Mouse (Mus musculus) midbrain, embryonic 14.5 days (tissue): ENCODE data around the gene Ndufaf2. TPM values are rescaled to one million over a fixed set of nuclear protein-coding genes. Genes with fewer than 3 reads are reported as not detected.

Experiments used
- ATAC-seq: fragments of 200-750 bp; cut with Nextera tagmentation; 2 replicates; pipeline ENCODE4 v1.8.0; 2017; ENCODE audit warnings: moderate number of reproducible peaks, moderate library complexity; ENCODE audit not compliant: low FRiP score, low TSS enrichment
- DNase-seq: peaks from one replicate; pipeline ENCODE4 v3.0.0-alpha.2; 2015
- H3K27ac ChIP-seq: fragments of 300-500 bp; sonication (generic); replicated peaks from 2 replicates; pipeline ENCODE4 v1.5.1; 2014; ENCODE audit warnings: mild to moderate bottlenecking, low read depth, low read length, moderate library complexity
- H3K27me3 ChIP-seq: fragments of 300-500 bp; sonication (generic); 2 replicates; pipeline ENCODE4 v1.6.1; 2014; ENCODE audit warnings: low read length, control low read depth, mixed read lengths; ENCODE audit not compliant: control insufficient read depth, insufficient read depth
- H3K36me3 ChIP-seq: fragments of 300-500 bp; sonication (generic); 2 replicates; pipeline ENCODE4 v1.6.1; 2014; ENCODE audit warnings: low read length, control low read depth; ENCODE audit not compliant: control insufficient read depth, insufficient read depth
- H3K4me1 ChIP-seq: fragments of 300-500 bp; sonication (generic); 2 replicates; pipeline ENCODE4 v1.6.1; 2014; ENCODE audit warnings: mild to moderate bottlenecking, antibody characterized with exemption, low read length, control low read depth; ENCODE audit not compliant: control insufficient read depth, insufficient read depth
- H3K4me2 ChIP-seq: fragments of 300-500 bp; sonication (generic); 2 replicates; pipeline ENCODE4 v1.6.1; 2014; ENCODE audit warnings: mild to moderate bottlenecking, low read length, moderate library complexity
- H3K4me3 ChIP-seq: fragments of 300-500 bp; sonication (generic); replicated peaks from 2 replicates; pipeline ENCODE4 v1.5.1; 2014; ENCODE audit warnings: low read depth, low read length
- H3K9ac ChIP-seq: fragments of 300-500 bp; sonication (generic); replicated peaks from 2 replicates; pipeline ENCODE4 v1.6.1; 2014; ENCODE audit warnings: mild to moderate bottlenecking, low read length, moderate library complexity
- H3K9me3 ChIP-seq: fragments of 300-500 bp; sonication (generic); 2 replicates; pipeline ENCODE4 v1.6.1; 2016; ENCODE audit warnings: low read length, control low read depth, mixed read lengths; ENCODE audit not compliant: control insufficient read depth
- WGBS: fragments of 180-500 bp; shearing (Covaris S2); extraction: QIAGEN DNeasy Blood & Tissue Kit; methylation state at CpG from one replicate; pipeline ENCODE4 v1.1.7; 2014; 5-methylcytosine and 5-hydroxymethylcytosine counted together
- polyA plus RNA-seq: library from polyadenylated mRNA; unstranded; fragments of >200 nt; fragmentation: Nextera tagmentation; extraction: Ambion mirVana; gene quantifications from 2 replicates; pipeline ENCODE4 v1.2.1, GENCODE M21; 2014

The Ndufaf2 gene
- polyA plus RNA-seq, 1 experiment from 2014 or later = 64.3 TPM

DNA sequence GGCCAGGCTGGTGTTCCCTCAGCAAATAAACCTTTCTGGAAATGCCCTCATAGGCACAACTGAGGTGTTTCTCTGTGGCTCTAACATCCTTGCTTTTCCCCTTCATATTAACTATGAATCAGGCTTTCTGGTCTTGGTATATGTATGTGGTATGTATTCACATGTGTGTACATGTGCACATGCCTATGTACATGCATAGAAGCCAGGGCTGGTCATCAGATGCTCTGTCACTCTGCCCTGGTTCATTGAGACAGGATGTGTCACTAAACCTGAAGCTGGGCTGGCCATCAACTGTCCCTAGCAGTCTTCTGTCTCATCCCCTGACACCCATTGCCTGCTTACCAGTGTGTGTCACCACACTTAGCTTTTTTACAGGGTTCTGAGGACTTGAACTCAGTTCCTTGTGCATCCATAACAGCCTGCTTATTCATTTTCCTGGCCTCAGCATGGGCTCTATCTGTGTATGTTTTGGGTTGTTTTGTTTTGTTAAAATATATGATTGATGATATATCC, 26.4 kb upstream of the Ndufaf2 start:
- Histone ChIP-seq H3K27me3 (no peaks in the 10 kb centered on the region), H3K9me3 (no peaks in the 10 kb centered on the region), H3K4me2 (no peak overlapping the region), H3K36me3 (peaks cover 52% of the 10 kb centered on the region), H3K4me1 (no peaks in the 10 kb centered on the region), H3K9ac (no peak overlapping the region), H3K4me3 (no peak overlapping the region), H3K27ac (no peak overlapping the region)
- DNase-seq (no peak), ATAC-seq (no peak)

DNA sequence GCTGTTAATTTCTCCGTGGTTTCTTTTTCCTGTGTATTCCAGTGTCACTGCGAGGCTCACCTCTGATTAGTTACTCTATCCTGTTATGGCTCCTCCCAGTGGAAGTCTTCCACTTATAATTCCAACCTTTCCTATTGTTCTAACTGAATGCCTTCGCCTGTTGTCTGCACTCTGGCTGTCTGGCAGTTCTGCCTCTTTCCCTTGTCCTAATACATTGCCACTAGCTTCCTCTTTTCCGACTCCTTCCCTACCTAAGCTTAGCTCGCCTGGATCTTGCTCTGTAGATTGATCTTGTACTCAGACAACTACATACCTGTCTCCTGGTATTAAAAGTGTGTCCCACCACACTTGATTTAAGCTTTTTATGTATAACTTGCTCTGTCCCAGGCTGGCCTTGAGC, 22.4 kb upstream of the Ndufaf2 start:
- Histone ChIP-seq H3K27ac (no peak overlapping the region), H3K4me3 (no peak overlapping the region), H3K36me3 (peaks cover 70% of the 10 kb centered on the region), H3K9ac (no peak overlapping the region), H3K27me3 (no peaks in the 10 kb centered on the region), H3K4me2 (no peak overlapping the region), H3K4me1 (no peaks in the 10 kb centered on the region), H3K9me3 (no peaks in the 10 kb centered on the region)
- DNase-seq (no peak), ATAC-seq (no peak)
- 90% methylated on average over 5 of the region's 5 CpGs for WGBS

DNA sequence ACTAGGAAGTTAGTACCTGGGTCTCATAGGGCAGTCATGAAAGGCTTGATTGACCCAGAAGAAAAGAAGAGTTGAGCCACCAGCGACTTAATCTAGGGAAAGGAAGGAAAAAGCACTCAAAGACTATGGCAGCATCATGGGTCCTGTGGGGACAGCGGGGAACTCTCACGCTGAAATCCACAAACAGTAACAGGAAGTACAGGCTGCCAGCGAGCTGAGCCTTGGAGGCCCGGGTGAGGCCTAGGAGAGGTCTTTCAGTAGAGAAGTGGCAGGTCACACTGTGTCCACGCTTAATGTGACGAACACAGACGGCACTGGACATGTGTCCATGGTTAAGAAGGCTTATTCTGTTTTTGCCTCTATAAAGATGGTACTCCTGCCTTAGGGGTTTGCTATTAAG, 21.2 kb upstream of the Ndufaf2 start:
- H3K27ac ChIP-seq = no peak overlapping the region
- no peak overlapping the region for H3K4me2 ChIP-seq
- H3K9ac ChIP-seq = no peak overlapping the region
- DNase-seq (no peak), ATAC-seq (no peak)
- H3K36me3 ChIP-seq = peaks cover 68% of the 10 kb centered on the region
- no peaks in the 10 kb centered on the region for H3K9me3 ChIP-seq
- no peaks in the 10 kb centered on the region for H3K27me3 ChIP-seq
- WGBS = 84% methylated on average over 8 of the region's 8 CpGs
- no peak overlapping the region for H3K4me3 ChIP-seq
- no peaks in the 10 kb centered on the region for H3K4me1 ChIP-seq

DNA sequence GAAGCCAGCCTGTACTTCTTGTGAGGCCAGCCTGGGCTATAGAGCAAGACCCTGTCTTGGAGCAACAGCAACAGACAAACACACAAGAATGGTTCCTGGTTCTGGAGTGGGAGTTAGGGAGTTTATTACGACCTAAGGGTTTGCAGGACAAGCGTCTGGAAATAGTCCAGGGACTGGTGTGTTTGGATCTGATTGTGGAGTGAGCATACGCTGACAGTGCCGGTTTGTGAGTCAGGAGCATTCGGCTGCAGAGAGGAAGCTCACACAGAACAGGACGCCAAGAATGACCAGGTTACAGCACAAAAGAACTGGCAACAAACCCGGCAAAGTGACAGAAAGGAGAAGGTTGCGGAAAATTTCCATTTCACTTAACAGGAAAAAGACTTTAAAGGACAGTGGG, 12.1 kb upstream of the Ndufaf2 start:
- H3K9me3 ChIP-seq = no peaks in the 10 kb centered on the region
- no peak for DNase-seq
- H3K4me3 ChIP-seq = no peak overlapping the region
- H3K9ac ChIP-seq = no peak overlapping the region
- no peaks in the 10 kb centered on the region for H3K4me1 ChIP-seq
- ATAC-seq = no peak
- 94% methylated on average over 8 of the region's 8 CpGs for WGBS
- H3K27me3 ChIP-seq = no peaks in the 10 kb centered on the region
- H3K36me3 ChIP-seq = peaks cover 48% of the 10 kb centered on the region
- H3K27ac ChIP-seq = no peak overlapping the region
- no peak overlapping the region for H3K4me2 ChIP-seq

DNA sequence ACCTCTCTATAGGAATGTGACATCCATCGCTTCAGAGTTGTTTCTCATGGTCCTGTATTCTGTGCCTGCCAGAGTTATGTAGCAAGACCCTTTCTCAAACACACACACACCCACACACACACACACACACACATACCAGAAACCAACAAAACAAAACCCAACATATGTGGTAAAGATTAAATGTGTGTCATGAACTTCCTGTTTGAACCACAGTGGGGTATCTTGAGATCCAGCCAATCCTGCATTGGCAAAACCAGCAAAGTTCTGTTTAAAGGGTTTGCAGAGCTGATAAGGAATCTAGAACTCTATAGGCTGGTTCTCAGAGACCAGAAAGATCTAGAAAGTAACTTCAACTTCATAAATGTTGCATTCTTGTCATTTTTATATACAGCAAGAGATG, 11.6 kb upstream of the Ndufaf2 start:
- Histone ChIP-seq H3K9me3 (no peaks in the 10 kb centered on the region), H3K27me3 (no peaks in the 10 kb centered on the region)
- WGBS = 95% methylated on average over 1 of the region's 1 CpGs

DNA sequence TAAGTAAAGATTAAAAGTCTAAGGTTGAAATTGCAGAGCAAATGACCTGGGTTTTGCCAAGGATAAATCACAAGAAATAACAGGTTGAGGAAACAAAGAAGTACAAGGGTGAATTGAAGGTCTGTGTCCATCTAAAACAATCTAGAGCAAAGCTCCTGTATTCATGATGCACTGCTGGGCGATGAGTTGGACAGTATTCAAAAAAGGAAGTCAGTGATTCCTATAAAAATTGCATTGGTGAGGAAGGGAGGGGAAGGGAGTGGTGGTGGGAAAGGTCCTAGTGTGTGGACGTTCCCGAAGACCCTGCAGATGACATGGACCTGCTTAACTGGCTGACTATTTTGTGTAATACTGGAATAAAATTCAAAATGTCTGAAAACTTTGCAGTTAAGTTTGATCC, 6.2 kb upstream of the Ndufaf2 start:
- Histone ChIP-seq H3K9me3 (no peaks in the 10 kb centered on the region), H3K27ac (no peak overlapping the region), H3K4me3 (no peak overlapping the region), H3K36me3 (peaks cover 16% of the 10 kb centered on the region; the same call in 1 of the 2 replicates), H3K4me2 (no peak overlapping the region), H3K27me3 (no peaks in the 10 kb centered on the region), H3K4me1 (peaks cover 3% of the 10 kb centered on the region; the same call in 1 of the 2 replicates), H3K9ac (no peak overlapping the region)
- 92% methylated on average over 3 of the region's 3 CpGs for WGBS
- no peak for ATAC-seq
- DNase-seq = no peak

More for the DNA sequence above, 11.6 kb upstream of the Ndufaf2 start:
- H3K4me3 ChIP-seq = no peak overlapping the region
- no peaks in the 10 kb centered on the region for H3K4me1 ChIP-seq
- peaks cover 43% of the 10 kb centered on the region for H3K36me3 ChIP-seq
- ATAC-seq (no peak), DNase-seq (no peak)
- no peak overlapping the region for H3K4me2 ChIP-seq
- no peak overlapping the region for H3K27ac ChIP-seq
- H3K9ac ChIP-seq = no peak overlapping the region

DNA sequence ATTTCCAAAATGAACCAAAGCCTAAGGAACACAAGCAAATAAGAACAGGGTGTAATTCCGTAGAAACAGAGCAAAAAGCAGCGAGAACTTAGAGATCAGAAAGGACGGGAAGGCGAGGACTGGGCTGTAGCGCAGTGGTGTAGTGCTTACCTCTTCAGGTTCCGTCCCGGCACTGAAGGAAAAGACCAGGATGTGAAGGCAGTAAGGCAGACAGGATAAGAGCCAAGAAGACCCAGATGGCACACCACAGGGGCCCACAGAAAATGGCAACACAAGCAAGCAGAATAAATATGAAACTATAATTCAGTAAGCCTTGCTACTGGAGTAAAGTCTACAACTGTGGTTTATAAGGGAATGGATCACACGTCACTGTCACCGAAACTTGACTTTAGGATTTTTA, 5.5 kb upstream of the Ndufaf2 start:
- H3K27ac ChIP-seq = no peak overlapping the region
- no peaks in the 10 kb centered on the region for H3K27me3 ChIP-seq
- H3K9me3 ChIP-seq = no peaks in the 10 kb centered on the region
- H3K36me3 ChIP-seq = peaks cover 16% of the 10 kb centered on the region; the same call in 1 of the 2 replicates
- ATAC-seq (no peak), DNase-seq (no peak)
- no peak overlapping the region for H3K4me3 ChIP-seq
- H3K9ac ChIP-seq = no peak overlapping the region
- 95% methylated on average over 9 of the region's 9 CpGs for WGBS
- no peak overlapping the region for H3K4me2 ChIP-seq
- H3K4me1 ChIP-seq = peaks cover 8% of the 10 kb centered on the region; the same call in 1 of the 2 replicates

DNA sequence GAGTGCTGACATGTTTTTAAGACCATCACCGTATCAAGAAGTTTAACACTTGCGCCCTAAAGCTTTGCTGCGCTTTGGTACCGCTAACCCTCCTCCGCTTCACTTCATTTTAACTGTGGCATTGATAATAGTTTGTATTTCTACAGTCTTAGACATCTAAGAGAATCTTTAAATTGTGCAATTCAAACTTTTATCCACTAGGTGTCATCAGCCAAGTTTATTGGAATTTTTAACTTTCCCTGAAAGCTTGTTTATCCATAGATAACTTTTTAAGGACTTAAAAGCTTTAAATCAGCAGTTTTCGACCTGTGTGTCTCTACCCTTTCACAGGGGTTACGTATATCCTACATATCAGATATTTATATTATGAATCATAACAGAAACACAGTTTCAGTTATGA, 1.5 kb upstream of the Ndufaf2 start:
- ATAC-seq (no peak), DNase-seq (peak; percentile 78)
- no peak overlapping the region for H3K27ac ChIP-seq
- no peak overlapping the region for H3K4me3 ChIP-seq
- no peaks in the 10 kb centered on the region for H3K9me3 ChIP-seq
- peaks cover 16% of the 10 kb centered on the region; the same call in 1 of the 2 replicates for H3K36me3 ChIP-seq
- peak overlapping the region; percentile 94; the same call in 1 of the 2 replicates for H3K4me2 ChIP-seq
- H3K4me1 ChIP-seq = peaks cover 8% of the 10 kb centered on the region; the same call in 1 of the 2 replicates
- H3K27me3 ChIP-seq = no peaks in the 10 kb centered on the region
- WGBS = 70% methylated on average over 7 of the region's 7 CpGs
- no peak overlapping the region for H3K9ac ChIP-seq

DNA sequence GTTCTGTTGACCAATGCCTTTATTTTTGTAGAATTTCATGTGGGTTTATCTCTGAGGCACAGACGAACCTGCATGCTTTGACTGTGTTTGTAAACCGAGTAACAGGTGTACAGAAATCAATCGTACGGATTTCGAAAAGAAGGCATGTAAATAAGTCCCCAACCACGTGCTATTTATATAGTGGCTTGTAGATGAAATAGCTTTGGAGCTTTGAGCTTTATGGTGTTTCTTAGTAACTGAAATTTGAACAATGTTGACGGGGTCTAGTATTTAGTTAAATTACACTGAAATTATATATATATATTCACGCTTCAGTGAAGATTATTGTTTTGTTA, 785 bp upstream of the Ndufaf2 start:
- 7% methylated on average over 8 of the region's 8 CpGs for WGBS
- peak overlapping the region; percentile 71 for H3K4me3 ChIP-seq
- H3K27me3 ChIP-seq = no peaks in the 10 kb centered on the region
- ATAC-seq = no peak
- peak overlapping the region; percentile 55 for H3K9ac ChIP-seq
- H3K4me2 ChIP-seq = peak overlapping the region; percentile 94
- no peaks in the 10 kb centered on the region for H3K9me3 ChIP-seq
- DNase-seq = no peak
- peaks cover 16% of the 10 kb centered on the region; the same call in 1 of the 2 replicates for H3K36me3 ChIP-seq
- H3K27ac ChIP-seq = no peak overlapping the region
- peaks cover 8% of the 10 kb centered on the region; the same call in 1 of the 2 replicates for H3K4me1 ChIP-seq
